Mouse (Mus musculus) spleen, postnatal 4 days (tissue): ENCODE measurements around the gene Vamp4.

Experiments
- DNase-seq, 2 experiments: peaks; one replicate each; pipeline ENCODE4 v3.0.0; 2022; ENCODE audit warnings: low spot score in 2 of 2

The Vamp4 gene

GRCm38 (mm10) chr1:162570260-162570748 is at the start of gene Vamp4:
Vamp4 (plus strand) TSS chr1:162570515.
- DNase-seq = peak; percentile 91 to 95

- no peak for DNase-seq
These were observed 40.7 kb upstream of the Vamp4 start for GRCm38 (mm10) chr1:162529651-162530050.

- no peak for DNase-seq
These were observed 39.6 kb upstream of the Vamp4 start for GRCm38 (mm10) chr1:162530666-162531065.

DNA sequence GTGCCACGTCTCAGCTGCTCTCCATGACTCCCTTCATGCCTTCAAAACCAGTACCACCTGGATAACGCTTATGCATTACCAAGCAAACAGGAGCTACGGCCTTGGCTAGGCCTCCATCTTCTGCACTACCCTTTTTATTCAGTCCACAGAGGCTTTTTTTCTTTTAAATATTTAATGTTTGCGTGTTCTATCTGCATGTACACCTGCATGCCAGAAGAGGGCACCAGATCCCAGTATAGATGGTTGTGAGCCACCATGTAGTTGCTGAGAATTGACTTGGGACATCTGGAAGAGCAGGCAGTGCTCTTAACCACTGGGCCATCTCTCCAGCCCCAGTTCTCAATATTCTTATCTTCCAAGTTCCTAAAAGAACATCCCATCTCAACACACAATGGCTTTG is 38.7 kb upstream of the Vamp4 start:
- no peak for DNase-seq

GRCm38 (mm10) chr1:162532330-162532729 is 38.0 kb upstream of the Vamp4 start:
- DNase-seq = no peak

DNA sequence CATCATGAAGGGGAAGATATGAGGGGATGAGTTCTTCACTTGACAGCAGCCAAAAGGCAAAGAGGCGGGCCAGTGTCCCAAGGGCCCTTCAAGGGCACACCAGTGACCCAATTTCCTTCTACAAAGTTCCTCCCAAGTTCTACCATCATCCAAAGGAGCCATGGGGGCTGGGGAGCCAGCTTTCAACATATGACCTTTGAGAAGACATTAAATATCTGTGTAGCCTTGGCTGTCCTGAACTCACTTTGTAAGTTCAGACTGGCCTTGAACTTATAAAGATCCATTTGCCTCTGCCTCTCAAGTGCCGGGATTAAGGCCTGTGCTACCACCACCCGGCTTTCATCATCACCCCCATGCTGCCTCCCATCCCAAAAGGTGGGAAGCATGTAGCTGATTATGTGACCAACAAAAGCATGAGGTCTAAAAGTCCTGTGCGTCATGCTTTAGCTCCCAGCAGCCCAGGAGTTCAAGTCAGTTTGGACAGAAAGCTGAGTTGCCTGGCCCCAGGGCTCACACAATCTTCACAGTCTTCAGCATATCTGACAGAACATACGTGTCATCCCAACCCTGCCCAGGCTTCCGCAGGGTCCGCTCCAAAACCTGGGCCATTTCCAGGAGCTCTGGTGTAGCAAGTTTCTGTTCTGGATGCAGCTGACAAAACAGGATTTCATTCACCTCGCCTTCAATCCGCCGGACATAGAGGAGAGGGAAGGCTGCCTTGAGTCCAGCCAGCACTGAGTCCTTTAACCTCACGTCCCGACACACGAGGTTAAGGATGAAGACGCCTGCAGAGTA is 36.4 kb upstream of the Vamp4 start:
- no peak for DNase-seq

DNA sequence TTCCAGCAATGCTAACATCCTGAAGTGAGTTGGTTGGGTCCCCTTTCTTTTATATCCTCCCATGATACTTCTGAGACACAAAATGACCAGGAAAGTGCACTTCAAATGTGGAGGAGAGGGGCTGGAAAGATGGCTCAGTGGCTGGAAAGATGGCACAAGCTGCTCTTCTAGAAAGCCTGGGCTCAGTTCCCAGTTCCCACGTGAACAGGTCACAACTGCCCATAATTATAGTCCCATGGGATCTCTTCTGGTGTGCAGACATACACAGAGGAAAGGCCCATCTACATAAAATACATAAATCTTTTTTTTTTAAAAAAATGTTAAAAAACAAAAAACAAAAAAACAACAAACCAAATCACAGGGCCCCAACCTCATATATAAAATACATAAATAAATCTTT is 27.1 kb upstream of the Vamp4 start:
- DNase-seq = no peak

GRCm38 (mm10) chr1:162547607-162548006 is 22.7 kb upstream of the Vamp4 start:
- no peak for DNase-seq

DNA sequence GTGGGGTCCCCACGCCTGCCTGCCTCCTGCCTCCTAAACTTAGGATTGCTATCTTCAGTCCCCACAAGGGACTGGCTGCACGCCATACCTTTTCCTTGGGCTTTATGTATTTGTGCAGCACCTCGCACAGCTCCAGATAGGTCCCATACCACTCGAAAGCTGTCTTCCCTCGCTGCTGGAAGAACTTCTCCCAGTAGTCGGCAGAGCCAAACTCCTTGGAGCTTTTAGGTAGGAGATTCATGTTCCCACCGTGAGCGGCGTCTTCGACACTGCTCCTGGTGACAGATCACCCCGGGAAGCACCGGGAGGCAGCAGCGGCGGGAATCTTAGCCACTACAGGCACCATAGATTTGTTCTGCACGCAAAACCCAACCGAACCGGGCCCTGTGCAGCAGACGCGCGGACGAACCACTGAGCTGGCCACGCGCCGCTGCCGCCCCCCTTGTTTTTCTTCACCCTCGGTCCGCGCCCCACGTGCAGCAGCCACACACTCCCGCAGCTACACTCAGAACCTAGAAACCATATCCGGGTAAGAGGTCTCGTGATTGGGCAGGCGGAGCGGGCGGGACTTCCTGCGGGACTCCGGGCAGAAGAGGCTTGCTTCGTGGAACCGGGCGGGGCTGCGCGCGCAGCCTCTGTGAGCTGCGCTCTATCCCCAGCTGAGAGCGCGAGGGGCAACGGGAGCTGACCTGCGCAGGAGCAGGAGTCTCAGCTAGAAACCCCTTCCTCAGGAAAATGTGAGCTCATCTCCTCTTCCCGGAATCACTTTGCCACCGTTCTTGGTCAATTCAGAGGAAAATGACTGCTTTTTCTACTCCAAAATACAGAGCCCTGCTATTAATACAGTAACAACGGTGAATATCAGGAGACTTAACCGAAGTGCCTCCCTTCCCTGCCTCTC is 22.0 kb upstream of the Vamp4 start, which contains the start of gene Mettl13:
Gene Mettl13 (minus strand): TSS at position 536 of the 901 bp plus-strand sequence.
- DNase-seq = peak; percentile 86 to 92

- no peak for DNase-seq
These were observed 21.2 kb upstream of the Vamp4 start for GRCm38 (mm10) chr1:162548917-162549613.

- DNase-seq = peak in 1 of 2 experiments; percentile 51
These were observed 20.6 kb upstream of the Vamp4 start for GRCm38 (mm10) chr1:162549615-162550283.

GRCm38 (mm10) chr1:162552956-162553355 is 17.4 kb upstream of the Vamp4 start:
- DNase-seq = no peak

DNA sequence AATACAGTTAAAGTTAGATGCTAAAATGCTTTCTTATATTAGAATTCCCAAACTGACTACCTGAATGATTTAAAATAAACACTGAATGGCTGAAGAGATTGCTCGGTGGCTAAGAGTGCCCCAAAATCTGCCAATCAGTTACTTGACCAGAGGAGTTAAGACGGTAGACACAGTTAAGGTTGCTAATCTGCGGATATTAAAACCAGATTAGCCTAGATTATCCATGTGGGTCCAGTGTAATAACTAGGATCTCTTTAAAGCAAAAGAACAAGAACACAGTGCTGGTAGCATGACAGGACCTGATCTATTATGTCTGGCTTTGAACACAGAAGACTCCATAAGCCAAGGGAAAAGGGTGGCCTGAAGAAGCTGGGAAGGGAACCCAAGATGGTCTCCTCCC is 16.1 kb upstream of the Vamp4 start:
- DNase-seq = no peak

DNA sequence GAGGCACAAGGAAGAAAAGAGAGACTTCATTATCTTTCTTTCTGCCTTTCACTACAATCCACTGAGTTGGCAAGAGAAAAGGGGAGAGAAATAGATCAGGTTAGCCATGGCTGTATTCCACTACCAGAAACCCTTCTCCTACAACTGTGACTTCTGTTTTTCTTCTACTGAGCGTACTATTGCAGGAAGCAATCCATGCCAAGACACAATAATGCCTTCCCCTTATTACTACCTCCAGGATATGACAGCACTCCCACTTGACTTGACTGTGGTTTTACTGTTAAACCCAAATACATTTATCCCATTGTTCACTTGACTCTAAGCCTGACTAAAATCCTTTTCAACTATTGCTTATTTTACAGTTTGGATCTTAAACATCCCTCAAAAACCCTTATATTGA is 7.1 kb upstream of the Vamp4 start:
- no peak for DNase-seq

DNA sequence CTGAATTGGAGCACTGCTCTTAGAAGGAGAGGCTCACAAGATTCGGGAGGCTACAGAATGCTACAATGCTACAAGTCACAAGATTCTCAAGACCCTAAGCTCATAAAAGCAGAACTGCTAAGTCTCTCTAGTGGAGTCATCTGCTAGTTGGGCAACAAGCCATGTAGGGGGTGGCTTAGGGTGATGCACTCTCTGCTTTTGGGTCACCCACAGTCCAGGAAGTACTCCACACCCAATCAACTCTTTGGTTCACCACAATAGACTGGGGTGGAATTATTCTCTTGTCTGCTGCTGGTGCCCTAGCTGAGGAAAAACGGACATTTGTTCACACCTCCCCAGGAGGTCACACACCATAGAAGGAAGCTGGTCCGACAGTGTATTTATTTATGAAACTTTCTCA is 5.3 kb upstream of the Vamp4 start:
- DNase-seq = no peak

DNA sequence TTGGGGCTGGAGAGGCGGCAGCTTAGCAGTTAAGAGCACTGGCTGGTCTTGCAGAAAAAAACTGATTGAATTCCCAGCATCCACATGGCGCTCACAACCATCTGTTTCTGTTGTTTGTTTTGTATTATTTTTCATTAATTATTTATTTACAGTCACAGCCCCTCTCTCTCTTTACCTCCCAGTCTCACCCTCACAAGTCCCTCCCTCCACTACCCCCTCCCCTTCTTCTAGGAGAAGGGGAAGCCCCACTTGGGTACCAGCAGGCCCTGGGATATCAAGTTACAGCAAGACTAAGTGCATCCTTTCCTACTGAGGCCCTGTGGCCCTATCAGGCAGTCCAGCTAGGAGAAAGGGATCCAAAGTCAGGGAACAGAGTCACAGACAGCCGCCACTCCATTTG is 3.0 kb upstream of the Vamp4 start:
- no peak for DNase-seq

GRCm38 (mm10) chr1:162570931-162571601 is 751 bp downstream of the Vamp4 start:
- no peak for DNase-seq

DNA sequence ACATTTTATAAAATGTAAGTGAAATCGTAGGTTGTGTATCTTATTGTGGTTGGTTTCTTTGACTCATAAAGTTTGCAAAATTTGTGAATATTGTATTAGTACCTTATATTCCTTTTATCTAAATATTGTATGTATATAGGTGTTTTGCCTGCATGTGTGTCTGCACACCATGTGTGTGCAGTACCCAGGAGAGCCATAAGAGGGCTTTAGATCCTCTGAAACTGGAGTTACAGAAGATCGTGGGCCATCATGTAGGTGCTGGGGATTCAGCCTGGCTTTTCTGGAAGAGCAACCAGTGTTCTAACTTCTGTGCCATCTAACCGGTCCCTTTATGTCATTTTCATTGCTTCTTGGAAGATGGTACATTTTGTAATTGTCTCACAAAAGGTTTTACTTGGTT is 4.8 kb downstream of the Vamp4 start:
- no peak for DNase-seq

GRCm38 (mm10) chr1:162582884-162583283 is 12.6 kb downstream of the Vamp4 start:
- no peak for DNase-seq

GRCm38 (mm10) chr1:162586282-162586681 is 16.0 kb downstream of the Vamp4 start:
- no peak for DNase-seq

DNA sequence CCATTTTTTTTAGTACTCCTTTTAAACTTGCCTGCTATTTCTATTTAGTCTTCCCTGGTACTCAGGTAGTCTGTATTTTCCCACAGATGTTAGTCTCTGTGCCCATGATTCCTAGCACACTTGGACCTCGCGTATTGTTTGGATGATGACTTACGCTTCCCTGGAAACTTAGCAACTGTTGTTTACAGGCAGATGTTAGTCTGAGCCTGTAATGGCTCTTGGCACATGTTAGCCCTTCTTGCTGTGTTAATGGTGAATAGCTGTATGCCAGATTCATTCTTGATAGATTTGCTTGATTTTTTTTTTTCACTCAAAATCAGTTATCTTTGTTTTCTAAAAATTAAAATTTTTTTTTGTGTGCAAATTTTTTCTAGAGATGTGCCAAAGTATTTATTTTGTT is 18.3 kb downstream of the Vamp4 start:
- no peak for DNase-seq
